Mouse (Mus musculus) neural tube, embryonic 14.5 days (tissue): ENCODE results near the gene Idh2. TPM values are rescaled to one million over a fixed set of nuclear protein-coding genes. Genes with fewer than 3 reads are reported as not detected.

Experiments
- ATAC-seq: fragments of 200-750 bp; cut with Nextera tagmentation; 2 replicates; pipeline ENCODE4 v1.8.0; 2017; ENCODE audit warnings: low read depth, mild to moderate bottlenecking, moderate TSS enrichment, moderate library complexity
- H3K27ac ChIP-seq: fragments of 300-500 bp; sonication (generic); 2 replicates; pipeline ENCODE4 v1.5.1; 2014; ENCODE audit warnings: low read depth, mild to moderate bottlenecking, control low read depth, low read length, moderate library complexity, mixed read lengths
- H3K27me3 ChIP-seq: fragments of 300-500 bp; sonication (generic); 2 replicates; pipeline ENCODE4 v1.6.1; 2014; ENCODE audit warnings: low read length; ENCODE audit not compliant: control insufficient read depth, insufficient read depth
- H3K36me3 ChIP-seq: fragments of 300-500 bp; sonication (generic); 2 replicates; pipeline ENCODE4 v1.6.1; 2014; ENCODE audit warnings: low read length, mixed read lengths; ENCODE audit not compliant: control insufficient read depth, insufficient read depth
- H3K4me1 ChIP-seq: fragments of 300-500 bp; sonication (generic); 2 replicates; pipeline ENCODE4 v1.6.1; 2014; ENCODE audit warnings: low read length; ENCODE audit not compliant: control insufficient read depth, insufficient read depth
- H3K4me2 ChIP-seq: fragments of 300-500 bp; sonication (generic); 2 replicates; pipeline ENCODE4 v1.6.1; 2014; ENCODE audit warnings: mild to moderate bottlenecking, low read depth, low read length, control low read depth
- H3K4me3 ChIP-seq: fragments of 300-500 bp; sonication (generic); 2 replicates; pipeline ENCODE4 v1.5.1; 2014; ENCODE audit warnings: low read depth, low read length, control low read depth, mixed read lengths
- H3K9ac ChIP-seq: fragments of 300-500 bp; sonication (generic); replicated peaks from 2 replicates; pipeline ENCODE4 v1.6.1; 2014; ENCODE audit warnings: low read depth, mild to moderate bottlenecking, control low read depth, low read length, mixed read lengths
- H3K9me3 ChIP-seq: fragments of 300-500 bp; sonication (generic); 2 replicates; pipeline ENCODE4 v1.6.1; 2016; ENCODE audit warnings: low read length; ENCODE audit not compliant: control insufficient read depth
- WGBS: fragments of 180-500 bp; shearing (Covaris S2); extraction: QIAGEN DNeasy Blood & Tissue Kit; methylation state at CpG from one replicate; pipeline ENCODE4 v1.1.7; 2014; 5-methylcytosine and 5-hydroxymethylcytosine counted together
- polyA plus RNA-seq: library from polyadenylated mRNA; unstranded; fragments of >200 nt; fragmentation: Nextera tagmentation; extraction: Ambion mirVana; gene quantifications from 2 replicates; pipeline ENCODE4 v1.2.1, GENCODE M21; 2014

The Idh2 gene
- polyA plus RNA-seq, 1 experiment from 2014 or later: 189 TPM

- 79% methylated on average over 9 of the region's 9 CpGs for WGBS
- Histone ChIP-seq H3K9ac (no peak overlapping the region), H3K27ac (no peak overlapping the region)
These were observed 3.8 kb downstream of the Idh2 start for GRCm38 (mm10) chr7:80111066-80112045.

GRCm38 (mm10) chr7:80106441-80106840, 8.8 kb downstream of the Idh2 start:
- H3K27me3 ChIP-seq: no peaks in the 10 kb centered on the region
- ATAC-seq: no peak
- H3K9ac ChIP-seq: no peak overlapping the region
- WGBS: 96% methylated on average over 1 of the region's 1 CpGs
- H3K9me3 ChIP-seq: no peaks in the 10 kb centered on the region
- H3K4me3 ChIP-seq: no peak overlapping the region
- no peak overlapping the region for H3K4me2 ChIP-seq
- no peak overlapping the region for H3K27ac ChIP-seq
- H3K36me3 ChIP-seq: peaks cover under 1% of the 10 kb centered on the region; the same call in 1 of the 2 replicates
- peaks cover 3% of the 10 kb centered on the region; the same call in 1 of the 2 replicates for H3K4me1 ChIP-seq

More at GRCm38 (mm10) chr7:80111066-80112045, 3.8 kb downstream of the Idh2 start:
- Histone ChIP-seq H3K4me1 (peaks cover 32% of the 10 kb centered on the region), H3K36me3 (no peaks in the 10 kb centered on the region), H3K9me3 (no peaks in the 10 kb centered on the region), H3K27me3 (no peaks in the 10 kb centered on the region), H3K4me2 (peak overlapping the region; percentile 8; the same call in 1 of the 2 replicates), H3K4me3 (no peak overlapping the region)
- ATAC-seq: no peak

GRCm38 (mm10) chr7:80105637-80106390, 9.4 kb downstream of the Idh2 start:
- Histone ChIP-seq H3K9ac (no peak overlapping the region), H3K4me3 (no peak overlapping the region), H3K27me3 (no peaks in the 10 kb centered on the region), H3K4me1 (no peaks in the 10 kb centered on the region), H3K27ac (no peak overlapping the region), H3K9me3 (no peaks in the 10 kb centered on the region), H3K4me2 (no peak overlapping the region), H3K36me3 (peaks cover 7% of the 10 kb centered on the region)
- ATAC-seq: no peak
- 92% methylated on average over 4 of the region's 4 CpGs for WGBS

- Histone ChIP-seq H3K9ac (no peak overlapping the region), H3K4me2 (no peak overlapping the region), H3K4me1 (no peaks in the 10 kb centered on the region), H3K27ac (no peak overlapping the region), H3K36me3 (peaks cover 30% of the 10 kb centered on the region), H3K27me3 (no peaks in the 10 kb centered on the region), H3K9me3 (no peaks in the 10 kb centered on the region), H3K4me3 (no peak overlapping the region)
- no peak for ATAC-seq
- WGBS: 89% methylated on average over 3 of the region's 3 CpGs
These were observed 11.9 kb downstream of the Idh2 start for GRCm38 (mm10) chr7:80103335-80103734.

GRCm38 (mm10) chr7:80098389-80098976, 16.7 kb downstream of the Idh2 start:
- Histone ChIP-seq H3K9ac (no peak overlapping the region), H3K4me3 (no peak overlapping the region), H3K9me3 (no peaks in the 10 kb centered on the region), H3K36me3 (peaks cover 70% of the 10 kb centered on the region), H3K4me1 (no peaks in the 10 kb centered on the region), H3K27ac (no peak overlapping the region), H3K27me3 (no peaks in the 10 kb centered on the region), H3K4me2 (no peak overlapping the region)
- 96% methylated on average over 13 of the region's 13 CpGs for WGBS
- ATAC-seq: no peak

GRCm38 (mm10) chr7:80095598-80096309, 19.4 kb downstream of the Idh2 start:
- Histone ChIP-seq H3K9me3 (no peaks in the 10 kb centered on the region), H3K27me3 (no peaks in the 10 kb centered on the region), H3K4me3 (no peak overlapping the region), H3K4me2 (no peak overlapping the region), H3K27ac (no peak overlapping the region), H3K9ac (no peak overlapping the region), H3K4me1 (peaks cover 6% of the 10 kb centered on the region; the same call in 1 of the 2 replicates), H3K36me3 (peaks cover 75% of the 10 kb centered on the region)
- WGBS: 91% methylated on average over 20 of the region's 20 CpGs
- no peak for ATAC-seq

- H3K36me3 ChIP-seq: peaks cover 76% of the 10 kb centered on the region
- 62% methylated on average over 5 of the region's 5 CpGs for WGBS
- H3K4me3 ChIP-seq: no peak overlapping the region
- no peak for ATAC-seq
- no peak overlapping the region for H3K27ac ChIP-seq
- H3K9me3 ChIP-seq: no peaks in the 10 kb centered on the region
- no peaks in the 10 kb centered on the region for H3K27me3 ChIP-seq
- no peak overlapping the region for H3K4me2 ChIP-seq
- peaks cover 6% of the 10 kb centered on the region; the same call in 1 of the 2 replicates for H3K4me1 ChIP-seq
- H3K9ac ChIP-seq: no peak overlapping the region
These were observed 20.7 kb downstream of the Idh2 start for GRCm38 (mm10) chr7:80094481-80094880.

- H3K4me1 ChIP-seq: peaks cover 6% of the 10 kb centered on the region; the same call in 1 of the 2 replicates
- no peak overlapping the region for H3K4me3 ChIP-seq
- 58% methylated on average over 9 of the region's 9 CpGs for WGBS
- H3K36me3 ChIP-seq: peaks cover 57% of the 10 kb centered on the region
- no peak overlapping the region for H3K4me2 ChIP-seq
- no peaks in the 10 kb centered on the region for H3K9me3 ChIP-seq
- 0 out of 2 replicates have a peak overlapping the region, but pooled peaks have one; percentile 12 for H3K27ac ChIP-seq
- peak; percentile 55; the same call in 1 of the 2 replicates for ATAC-seq
- no peaks in the 10 kb centered on the region for H3K27me3 ChIP-seq
- no peak overlapping the region for H3K9ac ChIP-seq
These were observed 22.7 kb downstream of the Idh2 start for GRCm38 (mm10) chr7:80092351-80093046.
